Comparison of ENCODE assay signal across 23 mouse cellular contexts in the genomic region with DNA sequence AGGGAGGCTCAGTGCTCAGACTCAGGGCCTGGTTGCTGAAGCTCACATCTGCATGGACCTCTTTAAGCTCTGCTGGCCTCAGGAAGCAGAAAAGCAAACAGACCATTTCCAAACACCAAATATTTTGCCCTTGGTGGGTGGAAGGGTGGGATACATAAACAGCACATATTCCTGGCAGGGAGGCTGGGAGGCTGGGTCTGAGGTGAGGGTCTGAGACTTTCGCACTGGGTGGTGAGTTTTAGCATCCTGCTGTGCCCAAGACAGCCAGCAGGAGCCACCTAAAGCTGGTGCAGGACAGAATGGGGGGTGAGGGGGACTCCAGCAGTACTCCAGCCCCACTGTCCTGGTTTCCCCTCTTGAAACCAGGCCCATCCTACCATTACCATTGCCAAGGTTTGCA.
DNase-seq lines count a peak whose midpoint lies in the region; ATAC-seq and TF ChIP-seq lines count a peak whose summit lies in the region.
"Had no signal": no experiment of that assay in that cellular context is flagged by ENCODE, and none has a peak within 500 bp of the region (broad histone marks: within the 10 kb centered on the region; RNA-seq: fewer than 3 reads in every experiment).

No protein-coding gene starts in this region.

- H3K27me3 ChIP-seq in forebrain, embryonic 10.5 days (ENCODE audit: poor library complexity, severe bottlenecking), result no peaks in the 10 kb centered on the region
- no peaks in the 10 kb centered on the region for H3K27me3 ChIP-seq in forebrain, embryonic 11.5 days (ENCODE audit: control insufficient read depth, insufficient read depth, low read length)
- no peaks in the 10 kb centered on the region for H3K27me3 ChIP-seq in intestine, postnatal 0 days (replicated peaks; ENCODE audit: control insufficient read depth, insufficient read depth, low read length)
- H3K27me3 ChIP-seq in lung, embryonic 15.5 days, result no peaks in the 10 kb centered on the region
- no peaks in the 10 kb centered on the region for H3K27me3 ChIP-seq in heart, adult 2 months (ENCODE audit: control insufficient read depth, insufficient read depth, low read length)
- H3K27me3 ChIP-seq: embryonic facial prominence, embryonic 15.5 days; limb, embryonic 15.5 days; midbrain, embryonic 12.5 days had no signal

- 0 out of 2 replicates have a peak, but pooled peaks have one; percentile 15 for TF ChIP-seq CTCF in intestine, postnatal 0 days (IDR thresholded peaks at IDR 0.05; ENCODE audit: low read depth)
- no peak for TF ChIP-seq CTCF in heart, adult 2 months (IDR thresholded peaks at IDR 0.05)

- H3K4me3 ChIP-seq in forebrain, embryonic 10.5 days, result no peak overlapping the region
- H3K4me3 ChIP-seq in forebrain, embryonic 11.5 days (ENCODE audit: low read depth, low read length), result no peak overlapping the region
- H3K4me3 ChIP-seq in intestine, postnatal 0 days (ENCODE audit: low read depth, low read length), result no peak overlapping the region
- H3K4me3 ChIP-seq in lung, embryonic 15.5 days, result no peak overlapping the region
- H3K4me3 ChIP-seq in heart, adult 2 months, result no peak overlapping the region
- H3K4me3 ChIP-seq: embryonic facial prominence, embryonic 15.5 days; heart, embryonic 13.5 days; limb, embryonic 15.5 days; midbrain, embryonic 12.5 days had no signal

- intact Hi-C loops in heart, adult 2 months (cut with DNase I), result no loop called here

- no peak for TF ChIP-seq EP300 in heart, adult 2 months (IDR thresholded peaks at IDR 0.05; ENCODE audit: insufficient read depth, low read depth, low read length)

- H3K9ac ChIP-seq in forebrain, embryonic 11.5 days (ENCODE audit: low read length), result no peak overlapping the region
- no peak overlapping the region for H3K9ac ChIP-seq in intestine, postnatal 0 days (ENCODE audit: low read depth, low read length)
- H3K9ac ChIP-seq in lung, embryonic 15.5 days, result no peak overlapping the region
- no peak overlapping the region for H3K9ac ChIP-seq in heart, adult 2 months (ENCODE audit: low read depth, low read length)
- H3K9ac ChIP-seq: embryonic facial prominence, embryonic 15.5 days; heart, embryonic 13.5 days; hindbrain, embryonic 14.5 days; limb, embryonic 15.5 days; liver, embryonic 14.5 days; midbrain, embryonic 12.5 days had no signal

- no peak for TF ChIP-seq POLR2A in heart, adult 2 months (IDR thresholded peaks at IDR 0.05; ENCODE audit: insufficient read depth, low read depth, low read length)

- H3K4me2 ChIP-seq in forebrain, embryonic 11.5 days (ENCODE audit: low read depth, low read length, severe bottlenecking), result no peak overlapping the region
- no peak overlapping the region for H3K4me2 ChIP-seq in intestine, postnatal 0 days (replicated peaks; ENCODE audit: low read depth)
- no peak overlapping the region for H3K4me2 ChIP-seq in lung, embryonic 15.5 days
- H3K4me2 ChIP-seq: embryonic facial prominence, embryonic 15.5 days; heart, embryonic 13.5 days; hindbrain, embryonic 14.5 days; limb, embryonic 15.5 days; midbrain, embryonic 12.5 days had no signal

- no peak for DNase-seq in forebrain, embryonic 10.5 days (ENCODE audit: extremely low spot score, low spot score)
- no peak for DNase-seq in forebrain, embryonic 11.5 days (ENCODE audit: low spot score)
- DNase-seq in lung, postnatal 36 days, result peak; percentile 63
- DNase-seq in cerebellum, adult 18-20 months, result no peak
- no peak for DNase-seq in heart, adult 2 months
- DNase-seq in cerebellum, adult 9-10 months, result no peak
- DNase-seq: adrenal gland, postnatal 10 days; cerebellum, adult 8-10 months; gastrocnemius, postnatal 10 days; heart, adult 18-20 months; kidney, adult 9 months; kidney, postnatal 14 days; thymus, postnatal 14 days had no signal

- no peaks in the 10 kb centered on the region for H3K9me3 ChIP-seq in forebrain, embryonic 10.5 days
- H3K9me3 ChIP-seq in forebrain, embryonic 11.5 days (ENCODE audit: control insufficient read depth, low read length), result no peaks in the 10 kb centered on the region
- no peaks in the 10 kb centered on the region for H3K9me3 ChIP-seq in intestine, postnatal 0 days (ENCODE audit: control insufficient read depth)
- H3K9me3 ChIP-seq in lung, embryonic 15.5 days, result no peaks in the 10 kb centered on the region
- H3K9me3 ChIP-seq: embryonic facial prominence, embryonic 15.5 days; heart, embryonic 13.5 days; limb, embryonic 15.5 days; midbrain, embryonic 12.5 days had no signal

- H3K79me2 ChIP-seq in heart, adult 2 months (replicated peaks; ENCODE audit: control insufficient read depth, insufficient read depth, low read length), result no peaks in the 10 kb centered on the region

- H3K36me3 ChIP-seq in forebrain, embryonic 10.5 days (replicated peaks), result no peaks in the 10 kb centered on the region
- H3K36me3 ChIP-seq in forebrain, embryonic 11.5 days (ENCODE audit: control insufficient read depth, insufficient read depth, low read length), result no peaks in the 10 kb centered on the region
- H3K36me3 ChIP-seq in intestine, postnatal 0 days (ENCODE audit: control insufficient read depth, insufficient read depth), result no peaks in the 10 kb centered on the region
- H3K36me3 ChIP-seq in lung, embryonic 15.5 days, result no peaks in the 10 kb centered on the region
- H3K36me3 ChIP-seq in heart, adult 2 months (ENCODE audit: control insufficient read depth, insufficient read depth, low read length), result no peaks in the 10 kb centered on the region
- H3K36me3 ChIP-seq: embryonic facial prominence, embryonic 15.5 days; heart, embryonic 13.5 days; limb, embryonic 15.5 days; midbrain, embryonic 12.5 days had no signal

- peaks cover 25% of the 10 kb centered on the region for H3K4me1 ChIP-seq in forebrain, embryonic 10.5 days
- no peaks in the 10 kb centered on the region for H3K4me1 ChIP-seq in forebrain, embryonic 11.5 days (replicated peaks; ENCODE audit: control insufficient read depth, insufficient read depth, low read length)
- H3K4me1 ChIP-seq in intestine, postnatal 0 days (replicated peaks; ENCODE audit: control insufficient read depth, insufficient read depth, low read length), result no peaks in the 10 kb centered on the region
- H3K4me1 ChIP-seq in lung, embryonic 15.5 days, result peaks cover 9% of the 10 kb centered on the region; the same call in 1 of the 2 replicates
- no peaks in the 10 kb centered on the region for H3K4me1 ChIP-seq in heart, adult 2 months (ENCODE audit: control insufficient read depth, insufficient read depth, low read length)

- no peak for ATAC-seq in forebrain, embryonic 11.5 days (replicated peaks; ENCODE audit: low FRiP score)
- no peak for ATAC-seq in intestine, postnatal 0 days
- ATAC-seq in lung, embryonic 15.5 days (ENCODE audit: borderline replicate concordance, extremely low read depth, low FRiP score, low TSS enrichment), result 0 out of 2 replicates have a peak, but pooled peaks have one; percentile 21
- ATAC-seq: forebrain, embryonic 16.5 days; inflammation-experienced regulatory T-cells, adult 6 months had no signal

- H3K27ac ChIP-seq in forebrain, embryonic 10.5 days, result 0 out of 2 replicates have a peak overlapping the region, but pooled peaks have one; percentile 1
- H3K27ac ChIP-seq in forebrain, embryonic 11.5 days (ENCODE audit: low read depth, low read length), result no peak overlapping the region
- no peak overlapping the region for H3K27ac ChIP-seq in intestine, postnatal 0 days (ENCODE audit: low read depth, low read length)
- peak overlapping the region; percentile 20; the same call in 1 of the 2 replicates for H3K27ac ChIP-seq in lung, embryonic 15.5 days
- no peak overlapping the region for H3K27ac ChIP-seq in heart, adult 2 months
- H3K27ac ChIP-seq: embryonic facial prominence, embryonic 15.5 days; heart, embryonic 13.5 days; hindbrain, embryonic 14.5 days; limb, embryonic 15.5 days; liver, embryonic 14.5 days; midbrain, embryonic 12.5 days had no signal

- WGBS in forebrain, embryonic 10.5 days, result 85% methylated on average over 1 of the region's 1 CpGs
- WGBS in forebrain, embryonic 11.5 days, result 75% methylated on average over 1 of the region's 1 CpGs
- 87% methylated on average over 1 of the region's 1 CpGs for whole genome bisulfite sequencing in intestine, postnatal 0 days
- WGBS in lung, embryonic 15.5 days, result 48% methylated on average over 1 of the region's 1 CpGs
- 95% methylated on average over 1 of the region's 1 CpGs for WGBS in heart, adult 2 months

Comparison
In these comparisons a context has a peak if more than half of its experiments do, and no peak if none do; other contexts are left out.
1. H3K27ac ChIP-seq: peak in forebrain, embryonic 10.5 days (single experiment) and lung, embryonic 15.5 days (single experiment); none in forebrain, embryonic 11.5 days (single experiment), intestine, postnatal 0 days (single experiment) and heart, adult 2 months (single experiment).